Mouse (Mus musculus): ENCODE results near the gene Ncoa5. TPM values are rescaled to one million over a fixed set of nuclear protein-coding genes. Genes with fewer than 3 reads are reported as not detected.

Gene Ncoa5
- polyA plus RNA-seq, 1 experiment from 2014 or later = 81.2 TPM

DNA sequence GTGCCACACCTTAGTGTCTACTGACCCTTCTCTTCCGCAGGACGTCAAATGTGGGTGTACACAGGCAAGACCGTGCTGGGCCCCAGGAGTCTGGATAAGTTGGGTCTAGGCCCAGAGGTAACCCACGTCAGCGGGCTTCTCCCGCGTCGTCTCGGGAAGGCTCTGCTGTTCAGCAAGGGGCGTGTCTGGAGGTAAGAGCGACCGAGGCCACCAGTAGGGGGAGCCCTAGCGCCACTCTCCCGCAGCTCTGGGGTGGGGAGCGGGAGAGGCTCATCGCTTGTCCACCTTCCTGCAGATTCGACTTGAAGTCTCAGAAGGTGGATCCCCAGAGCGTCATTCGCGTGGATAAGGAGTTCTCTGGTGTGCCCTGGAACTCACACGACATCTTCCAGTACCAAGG is 81.4 kb downstream of the Ncoa5 start:
- no peak overlapping the region for H3K27ac ChIP-seq (replicated peaks; ENCODE audit: low read depth, low read length)
- H3K36me3 ChIP-seq (ENCODE audit: control insufficient read depth, insufficient read depth, low read length) = no peaks in the 10 kb centered on the region
- peaks cover 5% of the 10 kb centered on the region; the same call in 1 of the 2 replicates for H3K4me1 ChIP-seq (ENCODE audit: control insufficient read depth, insufficient read depth, low read length)
- WGBS = 1% methylated on average over 21 of the region's 21 CpGs
- no peak overlapping the region for H3K9ac ChIP-seq (ENCODE audit: low read length)
- no peak overlapping the region for H3K4me2 ChIP-seq (ENCODE audit: low read depth, severe bottlenecking)
- ATAC-seq (ENCODE audit: insufficient number of reproducible peaks, low FRiP score, low TSS enrichment, low read depth) (no peak), DNase-seq (ENCODE audit: low spot score) (peak; percentile 93)
- no peaks in the 10 kb centered on the region for H3K9me3 ChIP-seq (ENCODE audit: control insufficient read depth, low read length)
- H3K4me3 ChIP-seq (ENCODE audit: low read depth, low read length) = no peak overlapping the region
- H3K27me3 ChIP-seq (ENCODE audit: control insufficient read depth, insufficient read depth, low read length) = peaks cover 43% of the 10 kb centered on the region

GRCm38 (mm10) chr2:164952448-164952847 is 82.2 kb downstream of the Ncoa5 start:
- no peak overlapping the region for H3K4me2 ChIP-seq (ENCODE audit: low read depth, severe bottlenecking)
- H3K36me3 ChIP-seq (ENCODE audit: control insufficient read depth, insufficient read depth, low read length) = no peaks in the 10 kb centered on the region
- no peak for ATAC-seq (ENCODE audit: insufficient number of reproducible peaks, low FRiP score, low TSS enrichment, low read depth)

DNA sequence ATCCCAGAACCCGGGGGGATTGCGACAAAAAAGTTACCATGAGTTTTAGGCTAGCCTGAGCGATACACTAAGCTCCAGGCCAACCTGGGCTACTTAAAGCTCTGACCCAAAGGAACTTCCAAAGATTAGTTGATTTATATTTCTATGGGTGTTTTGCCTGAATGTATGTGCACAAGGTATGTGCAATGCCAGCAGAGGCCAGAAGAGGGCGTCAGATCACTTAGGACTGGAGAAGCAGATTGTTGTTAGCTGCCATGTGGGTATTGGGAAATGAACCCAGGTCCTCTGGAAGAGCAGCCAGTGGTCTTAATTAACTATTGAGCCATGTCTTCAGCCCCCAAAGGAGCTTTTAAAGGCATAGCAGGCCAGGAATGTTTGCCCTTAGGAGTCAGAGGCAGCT is 82.9 kb downstream of the Ncoa5 start:
- Histone ChIP-seq H3K36me3 (ENCODE audit: control insufficient read depth, insufficient read depth, low read length) (no peaks in the 10 kb centered on the region), H3K27ac (replicated peaks; ENCODE audit: low read depth, low read length) (no peak overlapping the region), H3K4me3 (ENCODE audit: low read depth, low read length) (no peak overlapping the region), H3K4me2 (ENCODE audit: low read depth, severe bottlenecking) (no peak overlapping the region), H3K9ac (ENCODE audit: low read length) (no peak overlapping the region), H3K9me3 (ENCODE audit: control insufficient read depth, low read length) (no peaks in the 10 kb centered on the region), H3K4me1 (ENCODE audit: control insufficient read depth, insufficient read depth, low read length) (peaks cover 5% of the 10 kb centered on the region; the same call in 1 of the 2 replicates), H3K27me3 (ENCODE audit: control insufficient read depth, insufficient read depth, low read length) (peaks cover 49% of the 10 kb centered on the region)
- ATAC-seq (ENCODE audit: insufficient number of reproducible peaks, low FRiP score, low TSS enrichment, low read depth) (no peak), DNase-seq (ENCODE audit: low spot score) (no peak)
- 83% methylated on average over 4 of the region's 4 CpGs for WGBS

More at GRCm38 (mm10) chr2:164952448-164952847, 82.2 kb downstream of the Ncoa5 start:
- Histone ChIP-seq H3K4me3 (ENCODE audit: low read depth, low read length) (no peak overlapping the region), H3K27me3 (ENCODE audit: control insufficient read depth, insufficient read depth, low read length) (peaks cover 47% of the 10 kb centered on the region), H3K27ac (replicated peaks; ENCODE audit: low read depth, low read length) (no peak overlapping the region), H3K4me1 (ENCODE audit: control insufficient read depth, insufficient read depth, low read length) (peaks cover 5% of the 10 kb centered on the region; the same call in 1 of the 2 replicates), H3K9me3 (ENCODE audit: control insufficient read depth, low read length) (no peaks in the 10 kb centered on the region), H3K9ac (ENCODE audit: low read length) (no peak overlapping the region)
- WGBS = 43% methylated on average over 13 of the region's 13 CpGs
- DNase-seq (ENCODE audit: low spot score) = no peak

DNA sequence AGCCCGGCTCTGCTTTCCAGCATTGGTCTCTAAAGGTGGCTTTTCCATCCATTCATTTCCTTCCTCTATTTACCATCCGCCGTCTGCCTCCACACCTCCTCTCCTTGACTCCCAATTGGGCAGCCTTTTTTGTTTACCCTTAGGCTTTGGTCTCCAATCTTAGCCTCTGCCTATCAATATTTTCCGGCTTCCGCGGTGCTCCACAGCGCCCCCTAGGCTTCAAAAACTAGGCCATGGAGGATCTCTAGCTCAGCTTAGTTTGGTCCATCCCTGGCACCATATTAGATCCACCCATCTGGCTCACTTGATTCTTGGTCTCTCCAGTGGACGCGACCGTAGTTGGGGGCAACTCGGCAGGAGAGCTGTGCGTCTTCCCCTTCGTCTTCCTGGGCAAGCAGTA is 84.2 kb downstream of the Ncoa5 start:
- Histone ChIP-seq H3K27me3 (ENCODE audit: control insufficient read depth, insufficient read depth, low read length) (peaks cover 49% of the 10 kb centered on the region), H3K27ac (replicated peaks; ENCODE audit: low read depth, low read length) (no peak overlapping the region), H3K4me3 (ENCODE audit: low read depth, low read length) (no peak overlapping the region), H3K36me3 (ENCODE audit: control insufficient read depth, insufficient read depth, low read length) (no peaks in the 10 kb centered on the region), H3K4me1 (ENCODE audit: control insufficient read depth, insufficient read depth, low read length) (peaks cover 5% of the 10 kb centered on the region; the same call in 1 of the 2 replicates), H3K9ac (ENCODE audit: low read length) (no peak overlapping the region), H3K4me2 (ENCODE audit: low read depth, severe bottlenecking) (no peak overlapping the region), H3K9me3 (ENCODE audit: control insufficient read depth, low read length) (no peaks in the 10 kb centered on the region)
- WGBS = 24% methylated on average over 13 of the region's 13 CpGs
- peak; percentile 52 for DNase-seq (ENCODE audit: low spot score)
- no peak for ATAC-seq (ENCODE audit: insufficient number of reproducible peaks, low FRiP score, low TSS enrichment, low read depth)

Other genes starting within 250 kb of the Ncoa5 start
- gene Snx21, start 249.0 kb downstream of the Ncoa5 start, polyA plus RNA-seq (2014; fragmentation: Nextera tagmentation; extraction: Ambion mirVana) = 9.9 and 14.6 TPM in 2 replicates
- gene Acot8, start 230.0 kb downstream of the Ncoa5 start, polyA plus RNA-seq (2014; fragmentation: Nextera tagmentation; extraction: Ambion mirVana) = 12.0 and 12.3 TPM in 2 replicates
- gene Zswim3, start 229.8 kb downstream of the Ncoa5 start, polyA plus RNA-seq (2014; fragmentation: Nextera tagmentation; extraction: Ambion mirVana) = 11.0 and 11.8 TPM in 2 replicates
- 22.3 and 22.4 TPM in 2 replicates for gene Zswim1, start 212.2 kb downstream of the Ncoa5 start, polyA plus RNA-seq (2014; fragmentation: Nextera tagmentation; extraction: Ambion mirVana)
- not detected in 2 replicates for gene Spata25, start 206.3 kb downstream of the Ncoa5 start, polyA plus RNA-seq (2014; fragmentation: Nextera tagmentation; extraction: Ambion mirVana)
- 95.8 and 104 TPM in 2 replicates for gene Ctsa, start 202.0 kb downstream of the Ncoa5 start, polyA plus RNA-seq (2014; fragmentation: Nextera tagmentation; extraction: Ambion mirVana)
- gene Neurl2, start 201.4 kb downstream of the Ncoa5 start, polyA plus RNA-seq (2014; fragmentation: Nextera tagmentation; extraction: Ambion mirVana) = 5.9 and 6.1 TPM in 2 replicates
- gene Pltp, start 177.2 kb downstream of the Ncoa5 start, polyA plus RNA-seq (2014; fragmentation: Nextera tagmentation; extraction: Ambion mirVana) = 22.9 and 25.1 TPM in 2 replicates
- 71.5 and 76.6 TPM in 2 replicates for gene Pcif1, start 155.6 kb downstream of the Ncoa5 start, polyA plus RNA-seq (2014; fragmentation: Nextera tagmentation; extraction: Ambion mirVana)
- 12.1 and 16.3 TPM in 2 replicates for gene Zfp335, start 123.1 kb downstream of the Ncoa5 start, polyA plus RNA-seq (2014; fragmentation: Nextera tagmentation; extraction: Ambion mirVana)
- 0.21 and 0.47 TPM in 2 replicates for gene Mmp9, start 94.1 kb downstream of the Ncoa5 start, polyA plus RNA-seq (2014; fragmentation: Nextera tagmentation; extraction: Ambion mirVana)
- 0.87 and 0.92 TPM in 2 replicates for gene Slc12a5, start 74.1 kb downstream of the Ncoa5 start, polyA plus RNA-seq (2014; fragmentation: Nextera tagmentation; extraction: Ambion mirVana)
- 9.1 and 11.1 TPM in 2 replicates for gene Cd40, start 20.8 kb upstream of the Ncoa5 start, polyA plus RNA-seq (2014; fragmentation: Nextera tagmentation; extraction: Ambion mirVana)
- not detected in 2 replicates for gene 1700025C18Rik, start 55.9 kb upstream of the Ncoa5 start, polyA plus RNA-seq (2014; fragmentation: Nextera tagmentation; extraction: Ambion mirVana)
- gene Cdh22, start 200.0 kb upstream of the Ncoa5 start, polyA plus RNA-seq (2014; fragmentation: Nextera tagmentation; extraction: Ambion mirVana) = 1.1 TPM in 2 replicates

All from limb, embryonic 11.5 days (tissue).